Mouse (Mus musculus): ENCODE data around the gene H6pd. TPM values are rescaled to one million over a fixed set of nuclear protein-coding genes. Genes with fewer than 3 reads are reported as not detected.

H6pd gene
- total RNA-seq, 2 experiments from 2014 or later: 39.8 to 45.4 TPM

DNA sequence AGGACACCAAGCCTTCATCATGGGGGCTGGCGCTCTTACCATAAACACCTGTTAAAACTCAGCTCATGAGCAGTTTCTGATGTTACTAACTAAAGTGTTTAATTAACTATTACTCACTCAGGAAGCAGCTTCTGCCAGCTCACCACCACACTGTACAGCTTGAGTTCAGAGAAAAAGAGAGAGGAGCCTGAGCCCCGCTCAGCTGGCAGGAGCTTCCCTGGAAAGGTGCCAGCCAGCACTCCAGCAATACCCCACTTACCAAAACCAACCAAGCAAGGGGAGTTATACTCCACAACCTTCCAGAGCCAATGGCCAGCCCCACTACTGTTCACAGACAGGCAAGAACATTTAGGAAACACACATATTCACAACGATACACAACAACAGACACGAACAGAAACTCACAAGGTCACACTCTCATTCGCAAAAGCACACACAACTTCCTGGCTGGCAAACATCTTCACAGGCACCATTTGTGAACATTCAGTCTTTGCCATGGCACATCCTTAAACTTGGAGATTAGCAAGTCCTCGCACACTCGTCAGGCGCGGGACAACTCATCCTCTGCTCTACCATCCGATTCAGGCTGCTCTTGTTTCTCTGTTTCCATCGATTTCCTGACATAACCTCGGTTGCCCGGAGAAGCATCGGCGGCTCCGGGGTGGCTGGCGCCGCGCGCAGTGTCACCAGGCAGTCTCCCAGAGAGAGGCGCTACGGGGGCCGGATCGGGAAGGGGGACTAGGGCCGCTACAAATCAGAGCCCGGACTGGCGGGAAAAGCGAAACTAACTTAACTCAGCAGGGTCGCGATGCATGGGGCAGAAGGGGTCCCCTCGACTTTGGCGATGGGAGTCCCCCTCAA, 55.0 kb downstream of the H6pd start:
- intact Hi-C loops (cut with DNase I): loop anchor here (2.0 kb wide), 1 partner anchor 65 kb away; no protein-coding TSS in a partner anchor
- DNase-seq (ENCODE audit: low spot score): no peak

DNA sequence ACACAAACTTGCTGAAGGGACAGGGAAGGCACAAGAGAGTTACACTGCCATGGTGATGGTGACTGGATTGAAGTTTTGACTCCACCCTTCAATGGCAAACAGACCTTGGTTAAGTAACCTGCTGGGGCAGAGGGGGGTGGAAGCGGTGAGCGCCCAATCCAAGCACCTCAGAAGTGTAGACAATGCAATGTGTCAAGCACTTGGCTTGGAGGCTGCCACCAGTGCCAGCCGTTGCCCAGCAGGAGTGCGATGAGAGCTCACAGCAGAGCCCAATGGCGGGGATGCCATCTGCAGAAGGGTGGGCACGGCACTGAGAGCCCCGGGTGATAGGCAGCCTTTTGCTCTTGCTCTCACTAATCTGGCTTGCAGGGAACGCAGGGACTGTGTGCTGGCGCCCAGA, 56.6 kb downstream of the H6pd start:
- DNase-seq (ENCODE audit: low spot score): no peak
- intact Hi-C loops (cut with DNase I): no loop called here

DNA sequence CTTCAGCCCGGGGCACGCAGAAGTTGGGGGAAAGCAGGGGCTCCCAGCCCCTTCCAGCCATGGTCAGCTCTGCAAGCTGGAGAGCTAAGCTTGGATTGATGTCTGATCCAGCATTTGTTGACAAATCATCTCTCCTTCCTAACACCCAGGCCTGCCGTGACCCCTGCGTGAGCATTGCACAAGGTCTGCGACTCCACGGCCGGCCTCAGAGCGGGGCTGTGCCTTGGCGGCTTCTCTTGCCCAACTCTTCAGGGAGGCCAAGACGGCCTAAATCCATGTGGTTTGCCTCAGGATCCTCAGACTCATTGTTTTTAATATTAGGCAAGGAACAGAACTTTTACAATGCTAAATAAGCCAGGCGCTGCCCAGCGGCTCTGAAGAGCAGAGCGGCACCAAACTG, 57.6 kb downstream of the H6pd start:
- DNase-seq (ENCODE audit: low spot score): no peak
- intact Hi-C loops (cut with DNase I): no loop called here

DNA sequence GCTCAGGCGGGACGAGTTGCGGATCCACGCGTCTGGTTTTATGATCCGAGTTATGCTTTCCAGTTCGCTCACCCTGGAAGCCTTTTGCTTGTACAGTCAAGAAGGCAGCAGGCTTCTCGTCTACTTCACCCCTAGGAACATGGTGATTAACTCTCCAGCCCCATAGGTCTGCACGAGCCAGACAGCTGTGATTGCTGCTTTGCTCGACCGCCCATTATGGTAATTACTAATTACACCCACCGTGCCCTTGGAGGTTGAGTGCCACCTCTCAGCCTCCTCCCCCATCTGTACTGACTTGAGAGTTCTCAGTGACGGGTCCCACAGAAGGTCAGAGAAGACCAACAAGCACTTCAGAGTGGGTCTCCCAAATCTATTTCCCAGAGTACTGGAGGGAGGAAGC, 59.1 kb downstream of the H6pd start:
- intact Hi-C loops (cut with DNase I): no loop called here

DNA sequence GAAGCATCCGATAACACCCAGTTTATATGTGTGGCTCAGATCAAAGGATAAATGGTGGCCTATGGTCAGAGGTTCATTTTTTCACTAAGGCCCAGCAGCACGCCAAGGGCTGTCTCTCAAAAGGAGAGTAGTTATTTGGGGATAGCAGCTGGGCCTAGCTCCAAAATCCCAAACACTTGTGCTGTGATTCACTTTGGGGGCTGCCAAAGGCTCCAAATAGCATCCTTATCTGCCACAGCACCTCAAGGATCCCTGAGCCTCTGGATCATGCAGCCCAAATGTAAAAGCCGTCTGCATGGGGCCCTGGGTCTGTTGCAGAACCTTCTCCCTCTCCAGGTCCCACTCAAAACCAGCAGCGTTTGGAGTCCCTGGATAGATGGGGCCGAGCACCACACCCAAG, 60.7 kb downstream of the H6pd start:
- intact Hi-C loops (cut with DNase I): no loop called here
- no peak for DNase-seq (ENCODE audit: low spot score)

More for the DNA sequence above, 59.1 kb downstream of the H6pd start:
- DNase-seq (ENCODE audit: low spot score): no peak

DNA sequence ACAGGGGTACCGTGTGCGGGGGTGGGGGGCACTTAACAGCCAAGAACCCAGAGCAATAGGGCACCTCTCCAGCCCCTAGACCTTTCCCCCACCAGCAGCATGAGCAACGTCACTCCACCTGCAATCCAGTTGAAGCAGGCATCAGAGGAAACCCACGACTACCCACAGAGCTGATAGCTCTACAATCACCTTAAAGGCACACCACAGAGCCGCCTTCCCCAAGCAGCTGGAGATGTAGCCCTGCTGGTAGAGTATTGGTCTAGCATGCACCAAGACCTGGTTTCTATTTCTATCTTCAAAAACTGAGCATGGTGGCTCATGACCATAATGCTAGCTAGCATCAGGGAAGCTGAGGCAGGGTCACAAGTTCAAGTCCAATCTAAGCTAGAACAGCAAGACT, 61.4 kb downstream of the H6pd start:
- intact Hi-C loops (cut with DNase I): no loop called here
- no peak for DNase-seq (ENCODE audit: low spot score)

DNA sequence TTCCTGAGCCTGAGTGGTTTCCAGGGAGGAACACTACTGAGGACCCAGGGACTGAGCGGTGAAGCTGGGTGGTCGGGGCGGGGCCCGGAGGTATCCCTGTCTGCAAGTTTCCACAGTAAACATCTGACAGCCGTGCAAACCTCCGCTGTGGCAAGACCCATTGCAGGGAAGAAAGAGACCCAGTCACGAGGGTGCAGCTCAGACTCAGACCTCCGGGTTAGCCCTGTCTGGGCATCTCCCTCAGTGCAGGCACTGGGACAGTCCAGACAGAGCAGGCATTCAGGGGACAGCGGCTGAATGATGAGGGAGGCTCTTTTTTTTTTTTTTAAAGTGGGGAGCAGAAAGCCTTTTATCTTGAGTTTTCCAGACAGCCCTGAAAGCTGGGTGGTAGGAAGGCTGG, 63.6 kb downstream of the H6pd start:
- DNase-seq (ENCODE audit: low spot score): no peak
- intact Hi-C loops (cut with DNase I): no loop called here

DNA sequence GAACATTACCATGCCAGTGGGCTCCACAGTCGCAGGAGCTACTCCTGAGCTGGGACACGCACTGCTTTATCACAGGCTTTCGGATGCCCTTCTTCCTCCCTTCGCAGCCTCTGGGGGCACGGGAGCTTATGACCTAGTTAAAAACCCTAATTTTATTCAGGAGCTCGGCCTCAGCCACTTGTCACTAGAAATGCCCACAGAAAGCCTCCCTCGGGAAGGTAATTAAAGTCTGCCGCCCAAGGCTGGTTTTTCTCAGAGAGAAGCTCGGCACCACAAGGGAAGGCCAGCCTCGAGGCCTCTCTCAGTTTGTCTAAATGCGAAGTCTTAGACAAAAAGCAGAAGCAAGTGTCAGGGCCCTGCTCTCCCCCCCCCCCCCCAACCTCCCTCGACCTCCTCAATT, 64.6 kb downstream of the H6pd start:
- intact Hi-C loops (cut with DNase I): no loop called here
- DNase-seq (ENCODE audit: low spot score): no peak

DNA sequence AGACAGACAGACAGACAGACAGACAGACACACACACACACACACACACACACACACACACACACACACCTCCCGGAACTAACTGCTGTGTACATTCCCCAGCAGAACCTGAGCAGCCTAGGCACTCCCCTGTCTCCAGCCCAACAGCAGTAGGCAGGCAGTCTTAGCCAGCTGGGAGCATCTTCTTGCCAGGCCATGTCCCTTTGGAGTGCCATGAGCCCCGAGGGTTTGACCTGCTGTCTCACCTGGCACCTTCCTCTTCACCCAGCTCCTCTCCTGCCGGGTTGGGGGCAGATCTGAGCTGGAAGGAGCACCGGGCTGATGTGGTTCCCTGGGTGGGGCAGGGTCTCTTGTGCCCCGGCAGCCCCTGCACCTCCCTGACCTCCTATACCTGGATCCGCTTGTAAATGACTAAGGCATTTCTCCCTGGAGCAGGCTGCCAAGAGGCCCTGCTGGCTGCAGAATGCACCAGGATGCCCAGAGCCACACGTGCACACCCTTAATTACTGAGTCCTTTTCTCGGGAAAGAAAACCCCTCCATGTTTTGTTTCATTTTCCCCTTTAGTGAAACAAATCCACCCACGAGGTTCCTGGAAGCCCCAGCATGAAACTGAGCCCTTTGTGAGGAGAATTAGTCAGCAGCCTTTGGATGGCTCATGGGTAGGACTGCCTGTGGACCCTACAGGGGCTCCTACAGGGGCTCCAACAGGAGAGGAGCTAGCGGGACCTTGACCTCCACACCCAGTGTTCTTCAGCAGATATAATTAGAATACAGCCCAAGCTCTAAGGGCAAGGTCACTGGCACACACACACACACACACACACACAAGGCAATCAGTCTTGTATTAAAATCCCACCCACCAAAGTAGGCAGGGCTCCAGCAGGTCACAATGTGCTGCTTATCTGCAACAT, 65.7 kb downstream of the H6pd start:
- intact Hi-C loops (cut with DNase I): loop anchor here (2.0 kb wide), 1 partner anchor 52 kb away; no protein-coding TSS in a partner anchor
- DNase-seq (ENCODE audit: low spot score): no peak

DNA sequence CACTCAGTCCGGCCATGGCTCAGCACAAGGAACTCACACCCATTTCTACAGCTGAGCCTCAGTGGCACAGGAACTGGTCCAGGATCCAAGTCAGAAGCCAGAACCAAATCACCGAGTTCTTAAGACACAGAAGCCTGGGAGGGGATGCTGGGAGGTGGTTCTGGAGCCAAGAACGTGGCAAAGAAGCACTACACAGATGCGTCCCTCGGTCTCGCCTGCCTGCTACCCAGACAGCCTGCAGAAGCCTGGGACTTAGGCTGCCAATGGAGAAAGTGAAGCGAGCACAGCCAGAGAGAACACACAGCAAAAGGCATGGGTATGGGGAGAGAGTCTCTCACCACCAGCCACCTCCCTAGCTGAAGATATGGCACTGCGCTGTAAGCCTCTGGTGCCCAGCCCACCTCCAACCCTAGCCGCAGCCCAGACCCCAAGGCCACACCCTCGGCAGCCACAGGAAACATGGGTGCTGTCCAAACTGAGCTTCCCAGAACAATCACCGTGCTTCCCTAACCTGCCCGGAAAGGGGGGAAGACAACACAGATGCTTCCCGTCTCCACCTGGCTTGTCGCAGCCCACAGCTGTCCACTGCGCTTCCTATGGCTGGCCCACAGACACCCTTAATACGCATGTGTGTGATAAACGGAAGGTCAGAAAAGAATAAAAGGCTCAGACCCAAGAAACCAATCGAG, 67.6 kb downstream of the H6pd start:
- DNase-seq (ENCODE audit: low spot score): no peak
- intact Hi-C loops (cut with DNase I): no loop called here

DNA sequence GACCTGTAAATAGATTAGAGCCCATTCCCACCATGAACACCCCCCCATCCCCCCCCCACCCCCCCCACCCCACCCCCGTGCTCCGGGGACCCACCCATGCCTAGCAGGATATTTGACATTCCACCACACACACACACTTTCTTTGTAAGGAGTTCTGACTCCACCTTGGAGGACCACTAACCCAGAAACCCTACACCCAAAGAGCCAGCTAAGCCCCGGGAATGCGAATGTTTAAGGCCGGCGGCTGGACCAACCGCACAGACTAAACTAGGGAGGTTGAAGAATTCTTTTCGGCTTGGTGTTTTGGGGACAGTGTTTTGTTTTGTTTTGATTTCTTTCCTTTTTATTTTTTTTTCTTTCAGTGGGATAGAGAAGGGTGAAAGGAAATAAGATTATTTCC, 70.1 kb downstream of the H6pd start:
- DNase-seq (ENCODE audit: low spot score): no peak
- intact Hi-C loops (cut with DNase I): no loop called here

DNA sequence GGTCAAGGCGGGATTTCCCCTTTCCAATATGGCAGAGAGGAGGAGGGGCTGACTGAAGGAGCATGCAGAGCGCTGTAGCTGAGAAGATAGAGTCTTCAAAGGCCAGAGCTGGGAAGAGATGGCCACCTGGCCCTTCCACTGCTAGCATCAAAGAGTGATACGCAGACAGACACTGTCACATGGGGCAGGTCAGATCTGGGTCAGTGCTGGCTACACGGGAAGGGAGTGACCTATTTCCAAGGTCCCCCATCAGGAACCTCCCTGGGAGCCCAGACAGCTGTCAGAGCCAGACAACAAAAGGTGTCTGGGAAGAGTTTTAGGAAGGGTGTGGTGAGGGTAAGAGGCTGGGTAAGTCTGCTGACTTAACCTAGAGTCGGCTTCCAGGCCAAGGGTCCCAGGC, 71.9 kb downstream of the H6pd start:
- DNase-seq (ENCODE audit: low spot score): no peak
- intact Hi-C loops (cut with DNase I): no loop called here

DNA sequence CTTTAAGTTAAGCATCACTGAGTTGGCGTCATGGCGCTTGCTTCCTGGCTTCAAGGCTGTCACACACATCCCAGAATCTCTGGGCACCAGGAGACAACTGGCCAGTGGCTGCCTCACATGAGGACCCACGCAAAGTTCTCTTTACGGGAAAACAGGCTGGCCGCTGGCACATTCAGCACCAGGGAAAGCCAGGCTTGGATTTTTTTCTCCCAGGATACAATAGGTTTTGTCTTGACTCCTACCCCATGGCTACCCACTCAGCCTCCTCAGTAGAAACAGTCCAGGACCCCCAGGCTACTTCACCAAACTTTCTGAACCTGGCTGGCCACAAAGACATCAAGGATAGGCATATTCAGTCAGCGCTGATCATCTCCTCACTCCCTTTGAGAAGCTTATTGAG, 73.4 kb downstream of the H6pd start:
- intact Hi-C loops (cut with DNase I): no loop called here
- no peak for DNase-seq (ENCODE audit: low spot score)

DNA sequence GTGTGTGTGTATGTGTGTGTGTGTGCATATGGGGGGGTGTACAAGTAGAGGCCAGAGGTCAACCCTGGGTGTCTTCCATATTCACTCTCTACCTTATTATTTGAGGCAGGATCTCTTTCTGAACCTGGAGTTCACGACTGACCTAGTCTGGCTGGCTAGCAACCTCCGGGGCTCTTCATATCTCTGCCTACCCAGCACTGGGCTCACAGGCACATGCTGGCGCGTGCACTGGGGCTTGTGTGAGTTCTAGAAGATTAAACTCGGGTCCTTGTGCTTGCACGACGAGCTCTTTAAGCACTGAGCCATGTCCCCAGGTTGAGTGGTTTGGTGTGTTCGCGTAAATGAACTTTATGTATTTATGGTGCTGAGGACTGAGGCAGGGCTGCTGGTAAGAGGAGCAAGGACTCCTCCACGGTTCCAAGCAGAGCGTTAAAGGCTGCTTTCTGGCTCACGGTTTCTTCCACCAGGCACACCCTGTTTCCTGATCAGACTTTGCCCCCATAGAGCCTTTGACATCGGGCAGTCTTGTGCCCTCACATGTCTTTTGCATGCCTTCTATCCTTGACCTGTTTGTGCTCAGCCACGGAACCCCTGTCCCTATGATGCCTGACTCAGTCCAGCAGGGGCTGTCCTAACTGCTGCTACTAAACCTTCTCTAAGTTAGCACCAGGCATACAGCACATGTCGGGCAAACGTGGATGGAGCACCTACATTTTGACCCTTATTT, 75.1 kb downstream of the H6pd start:
- no peak for DNase-seq (ENCODE audit: low spot score)
- intact Hi-C loops (cut with DNase I): no loop called here

DNA sequence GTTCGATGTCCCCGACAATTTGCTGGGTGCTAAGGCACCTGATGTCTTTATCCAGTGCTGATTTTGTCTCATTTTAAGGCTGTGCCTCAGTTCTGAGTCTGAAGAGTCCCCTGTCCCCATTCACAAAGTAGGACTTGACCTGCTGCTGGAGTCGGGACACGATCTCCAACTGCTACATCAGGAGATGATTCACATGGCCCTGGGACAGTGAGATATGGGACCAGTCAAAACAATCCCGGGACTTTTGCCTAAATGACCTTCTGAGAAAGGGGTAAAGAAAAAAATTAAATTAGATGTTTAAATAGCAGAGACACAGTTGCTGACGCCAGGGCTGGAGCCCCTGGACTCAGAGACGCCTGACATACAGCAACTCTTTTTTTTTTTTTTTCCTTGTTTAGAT, 75.8 kb downstream of the H6pd start:
- intact Hi-C loops (cut with DNase I): no loop called here
- DNase-seq (ENCODE audit: low spot score): no peak

DNA sequence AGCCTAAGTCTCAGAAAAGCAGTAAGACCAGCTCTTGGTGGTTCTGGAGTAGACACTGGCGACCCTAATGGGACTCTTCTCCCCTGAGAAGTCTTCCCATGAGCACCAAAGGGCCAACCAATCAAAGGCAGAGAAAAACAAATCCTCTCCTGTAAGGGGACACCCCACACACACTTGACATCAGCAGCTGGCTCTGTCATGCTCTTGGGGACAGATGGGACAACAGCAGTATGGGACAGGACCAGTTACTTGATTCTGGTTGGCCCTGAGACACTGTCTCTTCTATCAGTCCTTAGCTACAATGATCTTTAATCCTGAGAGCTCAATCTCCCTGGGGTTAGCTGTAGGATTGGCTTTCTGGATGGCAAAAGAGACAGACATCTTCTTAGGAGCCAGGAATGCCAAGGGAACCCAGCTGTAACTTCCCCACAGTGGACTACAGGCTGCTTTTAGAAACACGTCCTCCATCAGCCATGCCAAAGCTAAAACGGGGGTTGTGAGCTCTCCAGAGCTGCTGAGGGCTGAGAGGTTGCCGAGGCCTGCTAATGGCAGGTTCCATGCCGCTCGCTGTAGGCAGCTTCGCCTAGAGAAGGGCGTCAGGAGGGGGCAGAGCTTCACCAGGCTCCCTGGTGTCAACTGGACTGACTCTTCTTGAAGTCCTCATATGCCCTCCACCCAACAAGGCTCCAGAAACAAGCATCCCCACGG, 76.6 kb downstream of the H6pd start:
- intact Hi-C loops (cut with DNase I): no loop called here
- DNase-seq (ENCODE audit: low spot score): no peak

DNA sequence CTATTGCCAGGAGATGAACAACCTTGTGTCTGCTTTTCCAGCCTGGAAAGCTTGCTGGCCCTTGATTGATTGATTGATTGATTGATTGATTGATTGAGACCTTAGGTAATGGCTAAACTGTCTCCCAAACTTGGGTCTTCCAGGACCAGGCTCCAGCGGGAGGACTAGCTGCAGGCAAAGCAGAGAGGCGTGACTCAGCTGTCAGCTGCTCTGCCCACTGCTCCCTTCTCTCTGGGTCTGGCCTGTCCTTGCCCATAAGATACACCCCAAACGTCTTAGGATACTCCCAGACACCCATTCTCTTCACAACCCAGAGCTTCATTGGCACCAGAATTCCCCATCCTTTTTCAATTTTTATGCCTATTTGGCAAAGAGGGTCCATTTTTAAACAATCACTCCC, 78.1 kb downstream of the H6pd start:
- DNase-seq (ENCODE audit: low spot score): no peak
- intact Hi-C loops (cut with DNase I): no loop called here

Measured in heart, postnatal 25 days (tissue).